Mouse (Mus musculus): ENCODE data around the gene Kng2. TPM values are rescaled to one million over a fixed set of nuclear protein-coding genes. Genes with fewer than 3 reads are reported as not detected.
"Not testable (repeated sequence)": the region's sequence is repeated elsewhere in the genome, so short reads cannot be mapped to it uniquely, and the experiment has no call there.

Kng2 gene
- 0.13 TPM in 1 of 2 replicates, not detected in the other for polyA plus RNA-seq (2014; fragmentation: Nextera tagmentation; extraction: Ambion mirVana)

DNA sequence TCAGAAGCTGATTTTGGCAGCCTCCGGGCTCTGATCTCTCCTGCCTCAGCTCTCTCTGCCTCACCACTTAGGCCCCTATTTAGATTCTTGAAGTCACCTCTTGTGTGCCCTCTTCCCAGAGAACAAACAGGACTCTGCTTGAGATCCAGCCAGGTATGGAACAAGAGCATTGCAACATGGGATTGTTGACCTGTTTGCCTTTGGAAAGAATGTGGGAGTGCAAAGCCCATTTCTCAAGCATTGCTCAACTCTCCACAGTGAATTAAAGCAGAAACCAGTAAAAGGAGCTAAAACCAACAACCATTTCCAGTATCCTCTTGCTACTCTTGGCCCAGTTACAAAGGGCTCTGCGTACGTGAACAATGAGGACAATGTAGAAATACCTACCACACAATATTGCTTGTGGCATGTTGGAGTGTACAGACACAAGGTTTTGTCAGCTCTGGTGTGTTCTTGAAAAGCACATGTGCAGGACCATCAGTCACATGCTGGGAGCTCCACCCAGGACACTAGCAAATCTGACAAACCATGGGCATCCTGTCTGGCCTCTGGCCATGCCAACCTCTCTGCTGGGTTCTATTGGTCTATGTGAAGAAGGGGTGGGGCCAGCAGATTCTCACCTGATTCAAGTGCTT lies at the start of gene Kng2:
TSS of gene Kng2 (minus strand) at position 517 of the 635 bp plus-strand sequence.
- not testable (repeated sequence) for ATAC-seq; H3K9ac ChIP-seq (ENCODE audit: low read length); DNase-seq (ENCODE audit: low spot score); H3K36me3 ChIP-seq (ENCODE audit: control insufficient read depth, insufficient read depth, low read length); H3K4me1 ChIP-seq (ENCODE audit: control insufficient read depth, insufficient read depth, low read length); H3K27ac ChIP-seq (ENCODE audit: low read depth, low read length); H3K27me3 ChIP-seq (replicated peaks; ENCODE audit: control insufficient read depth, insufficient read depth, low read length); H3K4me3 ChIP-seq (ENCODE audit: low read depth, low read length); H3K4me2 ChIP-seq (ENCODE audit: low read length); H3K9me3 ChIP-seq (replicated peaks; ENCODE audit: control insufficient read depth, low read length)
- 91% methylated on average over 3 of the region's 3 CpGs for WGBS

DNA sequence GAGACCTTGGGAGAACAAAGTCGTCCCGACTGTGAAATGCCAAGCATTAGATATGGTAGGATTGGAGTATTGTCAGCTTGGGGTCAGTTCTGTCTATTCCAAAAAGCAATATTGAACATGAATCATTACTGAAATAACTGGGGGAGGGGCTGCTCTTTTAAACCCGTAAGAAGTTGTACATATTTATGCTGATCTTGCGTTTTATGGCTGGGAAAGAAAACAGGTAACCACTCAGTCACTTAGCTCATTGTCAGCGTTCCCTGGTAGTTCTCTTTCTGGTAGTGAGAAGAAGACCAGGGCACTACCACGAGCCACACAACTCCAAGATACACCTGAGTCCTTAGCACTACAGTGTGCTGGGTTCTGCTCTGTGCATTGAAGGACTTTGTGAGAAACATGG lies 48.2 kb upstream of the Kng2 start:
- WGBS = 83% methylated on average over 6 of the region's 6 CpGs
- H3K27me3 ChIP-seq (replicated peaks; ENCODE audit: control insufficient read depth, insufficient read depth, low read length); DNase-seq (ENCODE audit: low spot score): not testable (repeated sequence)

DNA sequence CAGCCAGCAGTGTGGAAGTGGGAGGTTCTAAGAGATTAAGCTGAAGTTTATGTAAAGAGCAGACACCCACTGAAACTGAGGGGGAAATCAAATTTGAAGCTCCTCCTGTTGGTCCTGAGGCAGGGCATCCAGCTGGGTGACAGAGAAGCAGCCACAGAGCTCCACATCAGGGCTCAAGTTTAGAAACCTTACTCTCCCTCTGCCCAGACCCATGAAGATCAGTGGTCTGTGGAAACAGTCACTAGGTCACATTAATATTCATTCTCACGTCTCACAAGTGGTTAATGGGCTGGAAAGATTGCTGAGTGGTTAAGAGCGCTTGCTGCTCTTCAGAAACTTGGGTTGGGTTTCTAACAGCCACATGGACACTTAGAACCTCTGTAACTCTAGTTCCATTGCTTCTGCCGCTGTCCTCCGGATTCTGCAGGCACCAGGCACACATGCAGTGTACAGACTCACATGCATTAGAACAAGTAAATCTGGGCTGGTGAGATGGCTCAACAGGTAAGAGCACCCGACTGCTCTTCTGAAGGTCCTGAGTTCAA lies 31.6 kb upstream of the Kng2 start:
- WGBS = 78% methylated on average over 5 of the region's 5 CpGs
- not testable (repeated sequence) for H3K27me3 ChIP-seq (replicated peaks; ENCODE audit: control insufficient read depth, insufficient read depth, low read length); H3K9me3 ChIP-seq (replicated peaks; ENCODE audit: control insufficient read depth, low read length); DNase-seq (ENCODE audit: low spot score); H3K36me3 ChIP-seq (ENCODE audit: control insufficient read depth, insufficient read depth, low read length); H3K4me2 ChIP-seq (ENCODE audit: low read length); H3K27ac ChIP-seq (ENCODE audit: low read depth, low read length); ATAC-seq; H3K9ac ChIP-seq (ENCODE audit: low read length); H3K4me1 ChIP-seq (ENCODE audit: control insufficient read depth, insufficient read depth, low read length); H3K4me3 ChIP-seq (ENCODE audit: low read depth, low read length)

More for the DNA sequence above, 48.2 kb upstream of the Kng2 start:
- not testable (repeated sequence) for H3K9me3 ChIP-seq (replicated peaks; ENCODE audit: control insufficient read depth, low read length); H3K36me3 ChIP-seq (ENCODE audit: control insufficient read depth, insufficient read depth, low read length); H3K27ac ChIP-seq (ENCODE audit: low read depth, low read length); H3K4me3 ChIP-seq (ENCODE audit: low read depth, low read length); H3K9ac ChIP-seq (ENCODE audit: low read length); H3K4me2 ChIP-seq (ENCODE audit: low read length); ATAC-seq; H3K4me1 ChIP-seq (ENCODE audit: control insufficient read depth, insufficient read depth, low read length)

DNA sequence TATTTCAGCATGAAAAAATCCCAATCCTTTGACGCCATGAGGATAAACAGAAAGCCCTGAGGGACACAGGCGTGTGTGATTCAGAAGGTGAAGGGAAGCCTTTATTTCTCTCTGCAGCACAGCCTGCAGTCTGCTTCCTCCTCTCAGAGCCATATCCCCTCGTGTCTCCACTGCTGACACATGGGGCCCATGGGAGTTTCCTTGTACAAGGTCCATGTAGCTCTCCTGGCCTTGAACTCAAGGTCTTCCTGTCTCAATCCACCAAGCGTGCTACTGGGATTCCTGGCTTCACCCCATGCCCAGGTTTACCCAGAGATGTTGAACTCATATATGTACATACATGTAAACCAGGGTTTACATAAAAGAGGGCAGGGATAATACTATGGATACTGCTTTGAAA lies 30.3 kb upstream of the Kng2 start:
- H3K4me1 ChIP-seq (ENCODE audit: control insufficient read depth, insufficient read depth, low read length); H3K36me3 ChIP-seq (ENCODE audit: control insufficient read depth, insufficient read depth, low read length); H3K4me2 ChIP-seq (ENCODE audit: low read length); H3K9ac ChIP-seq (ENCODE audit: low read length); H3K9me3 ChIP-seq (replicated peaks; ENCODE audit: control insufficient read depth, low read length); ATAC-seq; H3K4me3 ChIP-seq (ENCODE audit: low read depth, low read length); H3K27me3 ChIP-seq (replicated peaks; ENCODE audit: control insufficient read depth, insufficient read depth, low read length); H3K27ac ChIP-seq (ENCODE audit: low read depth, low read length); DNase-seq (ENCODE audit: low spot score): not testable (repeated sequence)
- WGBS = 57% methylated on average over 4 of the region's 4 CpGs

DNA sequence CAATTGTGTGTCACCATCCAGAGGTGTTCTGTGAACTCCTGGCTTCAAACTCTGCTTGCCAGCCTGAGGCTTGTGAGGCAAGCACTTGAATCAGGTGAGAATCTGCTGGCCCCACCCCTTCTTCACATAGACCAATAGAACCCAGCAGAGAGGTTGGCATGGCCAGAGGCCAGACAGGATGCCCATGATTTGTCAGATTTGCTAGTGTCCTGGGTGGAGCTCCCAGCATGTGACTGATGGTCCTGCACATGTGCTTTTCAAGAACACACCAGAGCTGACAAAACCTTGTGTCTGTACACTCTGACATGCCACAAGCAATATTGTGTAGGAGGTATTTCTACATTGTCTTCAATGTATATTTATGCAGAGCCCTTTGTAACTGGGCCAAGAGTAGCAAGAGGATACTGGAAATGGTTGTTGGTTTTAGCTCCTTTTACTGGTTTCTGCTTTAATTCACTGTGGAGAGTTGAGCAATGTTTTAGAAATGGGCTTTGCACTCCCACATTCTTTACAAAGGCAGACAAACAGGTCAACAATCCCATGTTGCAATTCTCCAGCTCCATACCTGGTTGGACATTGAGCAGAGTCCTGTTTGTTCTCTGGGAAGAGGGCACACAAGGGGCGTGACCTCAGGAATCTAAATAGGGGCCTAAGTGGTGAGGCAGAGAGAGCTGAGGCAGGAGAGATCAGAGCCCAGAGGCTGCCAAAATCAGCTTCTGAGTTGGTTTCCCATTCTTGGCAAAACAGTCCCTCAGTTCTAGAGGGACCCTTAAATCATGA lies 28.6 kb upstream of the Kng2 start, which contains the start of gene Kng1:
TSS of gene Kng1 (plus strand) at position 198 of the 780 bp plus-strand sequence.
- H3K4me2 ChIP-seq (ENCODE audit: low read length); H3K36me3 ChIP-seq (ENCODE audit: control insufficient read depth, insufficient read depth, low read length); H3K27ac ChIP-seq (ENCODE audit: low read depth, low read length); H3K4me3 ChIP-seq (ENCODE audit: low read depth, low read length); H3K4me1 ChIP-seq (ENCODE audit: control insufficient read depth, insufficient read depth, low read length); DNase-seq (ENCODE audit: low spot score); H3K9me3 ChIP-seq (replicated peaks; ENCODE audit: control insufficient read depth, low read length); ATAC-seq; H3K9ac ChIP-seq (ENCODE audit: low read length); H3K27me3 ChIP-seq (replicated peaks; ENCODE audit: control insufficient read depth, insufficient read depth, low read length): not testable (repeated sequence)
- 81% methylated on average over 1 of the region's 1 CpGs for WGBS

DNA sequence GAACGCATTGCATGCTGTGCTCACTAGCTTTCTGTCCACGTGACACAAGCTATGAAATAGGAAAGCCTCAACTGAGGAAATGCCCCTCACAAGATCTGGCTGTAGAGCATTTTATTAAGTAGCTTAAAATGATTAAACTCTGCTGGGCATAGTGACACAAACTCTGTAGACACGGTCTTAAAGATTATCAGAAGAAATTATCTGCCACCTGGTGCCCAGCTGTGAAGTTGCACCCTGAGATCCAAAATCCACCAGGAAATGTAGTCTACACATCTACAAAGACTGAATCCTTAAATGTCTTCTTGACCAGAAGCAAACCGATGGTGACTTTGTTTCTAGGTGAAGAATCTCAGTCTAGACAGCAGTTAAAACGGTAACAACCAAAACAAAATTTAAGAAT lies 17.0 kb upstream of the Kng2 start:
- Histone ChIP-seq H3K9me3 (replicated peaks; ENCODE audit: control insufficient read depth, low read length) (no peaks in the 10 kb centered on the region), H3K4me3 (ENCODE audit: low read depth, low read length) (no peak overlapping the region), H3K9ac (ENCODE audit: low read length) (no peak overlapping the region), H3K36me3 (ENCODE audit: control insufficient read depth, insufficient read depth, low read length) (no peaks in the 10 kb centered on the region), H3K4me1 (ENCODE audit: control insufficient read depth, insufficient read depth, low read length) (no peaks in the 10 kb centered on the region), H3K4me2 (ENCODE audit: low read length) (no peak overlapping the region), H3K27ac (ENCODE audit: low read depth, low read length) (no peak overlapping the region), H3K27me3 (replicated peaks; ENCODE audit: control insufficient read depth, insufficient read depth, low read length) (no peaks in the 10 kb centered on the region)
- WGBS = 63% methylated on average over 5 of the region's 5 CpGs
- DNase-seq (ENCODE audit: low spot score) = peak; percentile 52
- no peak for ATAC-seq

DNA sequence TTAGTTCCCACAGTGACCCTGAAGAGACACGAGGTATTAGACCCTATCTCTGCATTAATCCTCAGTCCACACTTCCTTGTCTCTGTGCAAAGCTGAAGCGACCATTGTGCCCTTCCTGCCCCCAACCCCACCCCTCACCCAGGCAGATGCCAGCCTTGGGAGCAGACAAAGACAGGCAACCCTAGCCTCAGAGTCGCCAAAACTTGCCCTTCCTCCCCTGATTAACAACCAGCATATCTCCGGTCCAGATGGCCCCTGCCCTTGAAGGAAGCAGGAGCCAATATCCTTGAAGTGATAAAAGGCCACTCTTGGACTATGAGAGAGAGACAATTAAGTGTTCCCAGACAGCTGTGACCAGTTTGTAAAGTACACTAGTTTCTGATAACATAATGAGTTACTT lies 11.6 kb upstream of the Kng2 start:
- Histone ChIP-seq H3K9ac (ENCODE audit: low read length) (no peak overlapping the region), H3K27me3 (replicated peaks; ENCODE audit: control insufficient read depth, insufficient read depth, low read length) (no peaks in the 10 kb centered on the region), H3K27ac (ENCODE audit: low read depth, low read length) (no peak overlapping the region), H3K36me3 (ENCODE audit: control insufficient read depth, insufficient read depth, low read length) (no peaks in the 10 kb centered on the region), H3K4me2 (ENCODE audit: low read length) (no peak overlapping the region), H3K9me3 (replicated peaks; ENCODE audit: control insufficient read depth, low read length) (no peaks in the 10 kb centered on the region), H3K4me1 (ENCODE audit: control insufficient read depth, insufficient read depth, low read length) (no peaks in the 10 kb centered on the region), H3K4me3 (ENCODE audit: low read depth, low read length) (no peak overlapping the region)
- ATAC-seq (no peak), DNase-seq (ENCODE audit: low spot score) (no peak)
- WGBS = 60% methylated on average over 4 of the region's 4 CpGs

DNA sequence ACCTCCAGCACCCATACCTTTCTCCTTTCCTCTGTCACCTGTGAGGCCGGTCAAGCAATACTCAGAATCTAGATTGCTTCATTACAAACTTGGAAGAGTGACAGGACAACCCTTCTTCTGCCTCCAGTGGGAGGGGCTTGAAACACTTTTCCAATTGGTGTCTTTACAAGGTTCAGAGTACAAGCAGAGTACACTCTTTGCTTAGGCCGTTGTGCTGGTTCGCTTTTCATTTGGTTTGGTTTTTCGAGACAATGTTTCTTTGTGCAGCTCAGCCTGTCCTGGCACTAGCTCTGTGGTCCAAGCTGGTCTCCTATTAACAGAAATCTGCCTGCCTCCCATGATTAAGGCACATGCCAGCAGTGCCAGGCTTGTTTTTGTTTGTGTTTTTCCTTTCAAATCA lies 10.0 kb upstream of the Kng2 start:
- Histone ChIP-seq H3K27me3 (replicated peaks; ENCODE audit: control insufficient read depth, insufficient read depth, low read length) (no peaks in the 10 kb centered on the region), H3K9ac (ENCODE audit: low read length) (no peak overlapping the region), H3K9me3 (replicated peaks; ENCODE audit: control insufficient read depth, low read length) (no peaks in the 10 kb centered on the region), H3K4me2 (ENCODE audit: low read length) (no peak overlapping the region), H3K27ac (ENCODE audit: low read depth, low read length) (no peak overlapping the region), H3K4me3 (ENCODE audit: low read depth, low read length) (no peak overlapping the region), H3K4me1 (ENCODE audit: control insufficient read depth, insufficient read depth, low read length) (no peaks in the 10 kb centered on the region), H3K36me3 (ENCODE audit: control insufficient read depth, insufficient read depth, low read length) (no peaks in the 10 kb centered on the region)
- ATAC-seq (no peak), DNase-seq (ENCODE audit: low spot score) (peak; percentile 4)
- 78% methylated on average over 4 of the region's 4 CpGs for WGBS

DNA sequence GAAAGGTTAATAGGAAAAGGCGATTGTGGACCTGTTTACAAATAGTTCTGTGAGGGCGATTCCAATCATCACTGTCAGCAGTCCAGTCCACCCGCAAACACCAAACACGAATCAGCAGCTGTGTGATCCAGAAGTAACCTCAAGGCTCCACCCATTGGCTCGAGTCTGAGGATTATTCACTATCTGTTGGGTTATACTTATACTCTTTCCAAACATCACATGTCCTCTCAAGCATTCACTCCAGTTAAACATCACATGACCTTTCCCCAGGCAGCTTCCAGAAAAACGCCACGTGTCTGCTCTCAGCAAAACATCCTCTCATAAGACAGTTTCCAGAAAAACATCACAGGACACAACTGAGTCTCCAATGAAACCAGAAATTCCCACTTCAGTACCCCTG lies 8.5 kb upstream of the Kng2 start:
- DNase-seq (ENCODE audit: low spot score) (no peak), ATAC-seq (no peak)
- Histone ChIP-seq H3K4me3 (ENCODE audit: low read depth, low read length) (no peak overlapping the region), H3K4me2 (ENCODE audit: low read length) (no peak overlapping the region), H3K9me3 (replicated peaks; ENCODE audit: control insufficient read depth, low read length) (no peaks in the 10 kb centered on the region), H3K27ac (ENCODE audit: low read depth, low read length) (no peak overlapping the region), H3K4me1 (ENCODE audit: control insufficient read depth, insufficient read depth, low read length) (no peaks in the 10 kb centered on the region), H3K36me3 (ENCODE audit: control insufficient read depth, insufficient read depth, low read length) (no peaks in the 10 kb centered on the region), H3K9ac (ENCODE audit: low read length) (no peak overlapping the region), H3K27me3 (replicated peaks; ENCODE audit: control insufficient read depth, insufficient read depth, low read length) (no peaks in the 10 kb centered on the region)
- 89% methylated on average over 7 of the region's 7 CpGs for whole genome bisulfite sequencing

Data from forebrain, embryonic 14.5 days (tissue).